ENCODE assay signal across 19 mouse cellular contexts in genomic region chr12:57158266-57158665, GRCm38 (mm10). TPM values are rescaled to one million over a fixed set of nuclear protein-coding genes. Genes with fewer than 3 reads are reported as not detected.
DNase-seq lines count a peak whose midpoint lies in the region; ATAC-seq and TF ChIP-seq lines count a peak whose summit lies in the region.
"Had no signal": no experiment of that assay in that cellular context is flagged by ENCODE, and none has a peak within 500 bp of the region (broad histone marks: within the 10 kb centered on the region; RNA-seq: fewer than 3 reads in every experiment).

No protein-coding gene starts in this region.

- DNase-seq in embryo, embryonic 10.5 days (ENCODE audit: low spot score): peak; percentile 44
- no peak for DNase-seq in embryo, embryonic 10 days (ENCODE audit: low spot score)
- DNase-seq in midbrain, embryonic 14.5 days: peak; percentile 21
- DNase-seq in midbrain, embryonic 10.5 days (ENCODE audit: low spot score): no peak
- peak; percentile 9 for DNase-seq in mesoderm, embryonic 11.5 days (ENCODE audit: low read depth, low spot score)
- DNase-seq in thymus, postnatal 4 days: no peak
- DNase-seq: cerebellum, adult 11-12 months; cerebellum, postnatal 36 days; lung, postnatal 4 days; retina, postnatal 1 day; right cerebral cortex, postnatal 4 days had no signal

- no peaks in the 10 kb centered on the region for H3K36me3 ChIP-seq in intestine, postnatal 0 days (ENCODE audit: control insufficient read depth, insufficient read depth)
- H3K36me3 ChIP-seq in intestine, embryonic 16.5 days (ENCODE audit: control insufficient read depth, insufficient read depth, low read length): no peaks in the 10 kb centered on the region
- no peaks in the 10 kb centered on the region for H3K36me3 ChIP-seq in midbrain, embryonic 14.5 days (ENCODE audit: control insufficient read depth, insufficient read depth, low read length)
- no peaks in the 10 kb centered on the region for H3K36me3 ChIP-seq in midbrain, embryonic 10.5 days
- H3K36me3 ChIP-seq: kidney, embryonic 15.5 days; limb, embryonic 13.5 days; liver, embryonic 15.5 days; midbrain, embryonic 13.5 days had no signal

- WGBS in intestine, postnatal 0 days: 68% methylated on average over 3 of the region's 3 CpGs
- 62% methylated on average over 3 of the region's 3 CpGs for WGBS in intestine, embryonic 16.5 days
- WGBS in midbrain, embryonic 14.5 days: 67% methylated on average over 3 of the region's 3 CpGs
- WGBS in midbrain, embryonic 10.5 days: 73% methylated on average over 3 of the region's 3 CpGs

- no peaks in the 10 kb centered on the region for H3K9me3 ChIP-seq in intestine, postnatal 0 days (ENCODE audit: control insufficient read depth)
- H3K9me3 ChIP-seq in intestine, embryonic 16.5 days (ENCODE audit: control insufficient read depth, low read length): no peaks in the 10 kb centered on the region
- no peaks in the 10 kb centered on the region for H3K9me3 ChIP-seq in midbrain, embryonic 14.5 days (ENCODE audit: control insufficient read depth, low read length)
- no peaks in the 10 kb centered on the region for H3K9me3 ChIP-seq in midbrain, embryonic 10.5 days (replicated peaks)
- H3K9me3 ChIP-seq: kidney, embryonic 15.5 days; limb, embryonic 13.5 days; liver, embryonic 15.5 days; midbrain, embryonic 13.5 days had no signal

- H3K4me1 ChIP-seq in intestine, postnatal 0 days (replicated peaks; ENCODE audit: control insufficient read depth, insufficient read depth, low read length): no peaks in the 10 kb centered on the region; the same call in 1 of the 2 replicates
- no peaks in the 10 kb centered on the region for H3K4me1 ChIP-seq in intestine, embryonic 16.5 days (ENCODE audit: control insufficient read depth, insufficient read depth, low read length)
- no peaks in the 10 kb centered on the region for H3K4me1 ChIP-seq in midbrain, embryonic 14.5 days (ENCODE audit: control insufficient read depth, insufficient read depth, low read length)
- no peaks in the 10 kb centered on the region for H3K4me1 ChIP-seq in midbrain, embryonic 10.5 days
- H3K4me1 ChIP-seq: kidney, embryonic 15.5 days; limb, embryonic 13.5 days; midbrain, embryonic 13.5 days had no signal

- no peak overlapping the region for H3K27ac ChIP-seq in intestine, postnatal 0 days (ENCODE audit: low read depth, low read length)
- H3K27ac ChIP-seq in intestine, embryonic 16.5 days (ENCODE audit: low read length): no peak overlapping the region
- H3K27ac ChIP-seq in midbrain, embryonic 14.5 days (replicated peaks; ENCODE audit: low read depth, low read length): no peak overlapping the region
- H3K27ac ChIP-seq in midbrain, embryonic 10.5 days (replicated peaks): no peak overlapping the region
- H3K27ac ChIP-seq: kidney, embryonic 15.5 days; limb, embryonic 13.5 days; liver, embryonic 15.5 days; midbrain, embryonic 13.5 days had no signal

- ATAC-seq in intestine, postnatal 0 days: no peak
- ATAC-seq in intestine, embryonic 16.5 days: no peak
- ATAC-seq in midbrain, embryonic 14.5 days (ENCODE audit: low FRiP score, low TSS enrichment): no peak
- ATAC-seq: forebrain, embryonic 14.5 days; inflammation-experienced regulatory T-cells, adult 6 months; midbrain, embryonic 13.5 days had no signal

- H3K9ac ChIP-seq in intestine, postnatal 0 days (ENCODE audit: low read depth, low read length): no peak overlapping the region
- H3K9ac ChIP-seq in intestine, embryonic 16.5 days (ENCODE audit: low read depth, low read length): no peak overlapping the region
- H3K9ac ChIP-seq in midbrain, embryonic 14.5 days (replicated peaks; ENCODE audit: low read length): no peak overlapping the region
- H3K9ac ChIP-seq: kidney, embryonic 15.5 days; limb, embryonic 13.5 days; liver, embryonic 15.5 days; midbrain, embryonic 13.5 days had no signal

- no peak overlapping the region for H3K4me2 ChIP-seq in intestine, postnatal 0 days (replicated peaks; ENCODE audit: low read depth)
- H3K4me2 ChIP-seq in intestine, embryonic 16.5 days (ENCODE audit: low read depth, low read length): no peak overlapping the region
- H3K4me2 ChIP-seq in midbrain, embryonic 14.5 days (ENCODE audit: low read length): no peak overlapping the region
- H3K4me2 ChIP-seq: kidney, embryonic 15.5 days; limb, embryonic 13.5 days; liver, embryonic 15.5 days; midbrain, embryonic 13.5 days had no signal

- no peak overlapping the region for H3K4me3 ChIP-seq in intestine, postnatal 0 days (ENCODE audit: low read depth, low read length)
- no peak overlapping the region for H3K4me3 ChIP-seq in intestine, embryonic 16.5 days (ENCODE audit: low read length)
- H3K4me3 ChIP-seq in midbrain, embryonic 14.5 days (replicated peaks; ENCODE audit: low read depth, low read length): no peak overlapping the region
- no peak overlapping the region for H3K4me3 ChIP-seq in midbrain, embryonic 10.5 days
- H3K4me3 ChIP-seq: kidney, embryonic 15.5 days; limb, embryonic 13.5 days; liver, embryonic 15.5 days; midbrain, embryonic 13.5 days had no signal

- no peaks in the 10 kb centered on the region for H3K27me3 ChIP-seq in intestine, postnatal 0 days (replicated peaks; ENCODE audit: control insufficient read depth, insufficient read depth, low read length)
- H3K27me3 ChIP-seq in intestine, embryonic 16.5 days (replicated peaks; ENCODE audit: control insufficient read depth, insufficient read depth, low read length): no peaks in the 10 kb centered on the region
- H3K27me3 ChIP-seq in midbrain, embryonic 14.5 days (ENCODE audit: control insufficient read depth, insufficient read depth, low read length): no peaks in the 10 kb centered on the region
- no peaks in the 10 kb centered on the region for H3K27me3 ChIP-seq in midbrain, embryonic 10.5 days (ENCODE audit: low read depth, poor library complexity, severe bottlenecking)
- H3K27me3 ChIP-seq: kidney, embryonic 15.5 days; liver, embryonic 15.5 days; midbrain, embryonic 13.5 days had no signal

- peak; percentile 44 for TF ChIP-seq CTCF in intestine, postnatal 0 days (IDR thresholded peaks at IDR 0.05; ENCODE audit: low read depth)

RNA-seq across cellular contexts. Expression of gene Slc25a21, which starts 39.0 kb away (rescaled TPM):
- polyA plus RNA-seq in intestine, postnatal 0 days (2015; fragmentation: Nextera tagmentation; extraction: Ambion mirVana): 0.08 TPM in 1 of 2 replicates, not detected in the other
- polyA plus RNA-seq in intestine, embryonic 16.5 days (2015; fragmentation: Nextera tagmentation; extraction: Ambion mirVana): 0.21 and 0.71 TPM in 2 replicates
- not detected in 2 replicates for polyA plus RNA-seq in midbrain, embryonic 14.5 days (2014; fragmentation: Nextera tagmentation; extraction: Ambion mirVana)
- 2.5 and 4.0 TPM in 2 replicates for polyA plus RNA-seq in midbrain, embryonic 10.5 days (2016; fragmentation: Nextera tagmentation; extraction: Ambion mirVana)
- polyA plus RNA-seq: forebrain, embryonic 14.5 days; inflammation-experienced regulatory T-cells, adult 6 months had no signal

Comparison
In these comparisons a context has a peak if more than half of its experiments do, and no peak if none do; other contexts are left out.
1. DNase-seq: peak in embryo, embryonic 10.5 days (single experiment), midbrain, embryonic 14.5 days (single experiment) and mesoderm, embryonic 11.5 days (single experiment); none in embryo, embryonic 10 days (single experiment), midbrain, embryonic 10.5 days (single experiment) and thymus, postnatal 4 days (single experiment).